Mouse (Mus musculus): ENCODE measurements around the gene H2-K1. TPM values are rescaled to one million over a fixed set of nuclear protein-coding genes. Genes with fewer than 3 reads are reported as not detected.
"Not testable (repeated sequence)": the region's sequence is repeated elsewhere in the genome, so short reads cannot be mapped to it uniquely, and the experiment has no call there.

The H2-K1 gene
- total RNA-seq, 2 experiments from 2014 or later: 564 to 1,023 TPM

- no peak for ATAC-seq (replicated peaks; ENCODE audit: poor library complexity, severe bottlenecking)
Observed at GRCm38 (mm10) chr17:33958451-33958850, 41.7 kb downstream of the H2-K1 start.

GRCm38 (mm10) chr17:33957493-33957892 lies 42.7 kb downstream of the H2-K1 start:
- ATAC-seq (replicated peaks; ENCODE audit: poor library complexity, severe bottlenecking): no peak

- no peak for ATAC-seq (replicated peaks; ENCODE audit: poor library complexity, severe bottlenecking)
Observed at GRCm38 (mm10) chr17:33956336-33956735, 43.8 kb downstream of the H2-K1 start.

- ATAC-seq (replicated peaks; ENCODE audit: poor library complexity, severe bottlenecking): peak; percentile 72
Observed at GRCm38 (mm10) chr17:33955555-33956214, 44.5 kb downstream of the H2-K1 start, which contains the start of the genes Vps52 and Rps18. TSS of gene Vps52 (plus strand) at chr17:33955812. TSS of gene Rps18 (minus strand) at chr17:33956001.

- peak; percentile 16 for ATAC-seq (replicated peaks; ENCODE audit: poor library complexity, severe bottlenecking)
Observed at GRCm38 (mm10) chr17:33954646-33955554, 45.2 kb downstream of the H2-K1 start.

- ATAC-seq (replicated peaks; ENCODE audit: poor library complexity, severe bottlenecking): no peak
Observed at GRCm38 (mm10) chr17:33953961-33954565, 46.1 kb downstream of the H2-K1 start.

- no peak for ATAC-seq (replicated peaks; ENCODE audit: poor library complexity, severe bottlenecking)
Observed at GRCm38 (mm10) chr17:33953310-33953709, 46.8 kb downstream of the H2-K1 start.

- ATAC-seq (replicated peaks; ENCODE audit: poor library complexity, severe bottlenecking): no peak
Observed at GRCm38 (mm10) chr17:33952879-33953278, 47.3 kb downstream of the H2-K1 start.

GRCm38 (mm10) chr17:33952015-33952414 lies 48.1 kb downstream of the H2-K1 start:
- ATAC-seq (replicated peaks; ENCODE audit: poor library complexity, severe bottlenecking): not testable (repeated sequence)

GRCm38 (mm10) chr17:33951021-33951946 lies 48.9 kb downstream of the H2-K1 start, which contains the start of gene B3galt4:
TSS of gene B3galt4 (minus strand) at chr17:33951488.
- ATAC-seq (replicated peaks; ENCODE audit: poor library complexity, severe bottlenecking): peak; percentile 45

- ATAC-seq (replicated peaks; ENCODE audit: poor library complexity, severe bottlenecking): no peak
Observed at GRCm38 (mm10) chr17:33950131-33950625, 50.0 kb downstream of the H2-K1 start.

GRCm38 (mm10) chr17:33948905-33949537 lies 51.1 kb downstream of the H2-K1 start:
- no peak for ATAC-seq (replicated peaks; ENCODE audit: poor library complexity, severe bottlenecking)

- no peak for ATAC-seq (replicated peaks; ENCODE audit: poor library complexity, severe bottlenecking)
Observed at GRCm38 (mm10) chr17:33948090-33948904, 51.9 kb downstream of the H2-K1 start.

- ATAC-seq (replicated peaks; ENCODE audit: poor library complexity, severe bottlenecking): peak; percentile 70
Observed at GRCm38 (mm10) chr17:33947430-33948089, 52.6 kb downstream of the H2-K1 start.
